Mouse (Mus musculus): ENCODE measurements around the gene Palmd.

Palmd gene

DNA sequence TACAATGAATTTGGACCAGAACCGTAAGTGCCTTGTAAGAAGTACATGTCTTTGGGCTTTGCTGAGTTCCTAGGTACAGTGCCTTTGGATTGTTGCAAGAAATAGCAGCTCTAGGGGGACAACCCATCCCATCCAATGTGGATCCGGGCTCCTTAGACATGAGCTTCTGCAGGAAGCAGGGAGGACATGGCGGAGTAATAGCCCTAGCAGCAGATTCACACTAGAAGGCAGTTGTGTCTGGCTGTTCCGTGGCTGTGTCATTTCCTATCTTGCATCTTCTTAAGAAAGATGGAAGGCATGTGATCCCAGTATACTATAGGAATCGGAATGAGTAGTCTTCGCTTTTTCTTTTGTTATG, 76.6 kb downstream of the Palmd start:
- no peak for DNase-seq (ENCODE audit: low spot score in 2 of 2)

- no peak for DNase-seq (ENCODE audit: low spot score in 2 of 2)
These were observed 77.2 kb downstream of the Palmd start for GRCm38 (mm10) chr3:116891436-116892205.

DNA sequence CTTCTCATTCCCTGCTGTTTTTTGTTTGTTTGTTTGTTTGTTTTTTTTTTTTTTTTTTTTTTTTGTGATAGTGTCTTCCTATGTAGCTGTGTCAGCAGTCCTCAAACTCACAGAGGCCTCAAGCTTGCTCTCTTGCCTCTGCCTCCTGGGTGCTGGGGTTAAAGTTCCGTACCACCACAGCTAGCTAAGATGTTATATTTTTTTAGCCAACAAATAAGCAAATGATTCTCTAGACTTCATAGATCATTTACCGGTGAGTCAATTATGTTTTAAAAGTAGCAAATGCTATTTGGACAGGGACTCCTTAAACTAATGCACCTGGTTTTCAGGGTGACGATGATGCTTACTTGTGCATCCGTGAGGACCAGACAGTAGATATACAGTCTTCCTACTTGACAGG, 78.2 kb downstream of the Palmd start:
- no peak for DNase-seq (ENCODE audit: low spot score in 2 of 2)

DNA sequence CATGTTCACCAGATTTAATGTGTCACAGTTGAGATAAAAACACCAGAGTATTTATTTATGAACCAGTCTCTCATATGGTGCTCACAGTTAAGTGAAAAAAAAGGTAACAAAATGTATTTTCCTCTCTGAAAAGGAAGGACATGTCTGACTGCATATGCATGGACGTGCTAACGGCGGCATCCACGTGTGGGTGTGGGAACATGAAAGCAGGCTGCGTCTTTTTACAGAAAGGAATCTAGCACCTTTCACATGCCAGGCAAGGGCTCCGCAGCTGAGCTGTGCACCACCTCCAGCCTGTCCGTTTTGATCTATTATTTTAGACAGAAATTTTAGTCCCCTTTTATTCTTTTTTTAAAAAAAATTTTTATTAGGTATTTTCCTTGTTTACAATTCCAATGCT, 79.4 kb downstream of the Palmd start:
- DNase-seq (ENCODE audit: low spot score in 2 of 2), result no peak

DNA sequence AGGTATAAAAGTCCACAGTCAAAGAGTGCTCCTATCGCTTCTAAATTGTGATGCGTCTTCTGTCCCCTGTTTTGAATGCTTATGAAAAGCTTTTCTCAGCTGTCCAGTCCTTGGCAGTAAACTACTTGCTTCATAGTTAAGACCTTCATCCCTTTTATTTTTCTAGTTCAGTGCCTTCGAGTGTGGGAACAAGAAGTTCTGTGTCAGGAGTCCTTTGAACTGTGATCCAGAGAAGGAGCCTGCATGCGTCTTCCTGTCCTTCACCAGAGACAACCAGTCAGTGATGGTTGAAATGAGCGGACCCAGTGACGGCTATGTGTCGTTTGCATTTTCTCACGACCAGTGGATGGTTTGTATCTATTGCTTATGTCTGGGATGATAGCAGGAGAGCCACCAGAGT, 83.8 kb downstream of the Palmd start:
- no peak for DNase-seq (ENCODE audit: low spot score in 2 of 2)

- DNase-seq (ENCODE audit: low spot score in 2 of 2), result no peak
These were observed 86.4 kb downstream of the Palmd start for GRCm38 (mm10) chr3:116882221-116882960.

DNA sequence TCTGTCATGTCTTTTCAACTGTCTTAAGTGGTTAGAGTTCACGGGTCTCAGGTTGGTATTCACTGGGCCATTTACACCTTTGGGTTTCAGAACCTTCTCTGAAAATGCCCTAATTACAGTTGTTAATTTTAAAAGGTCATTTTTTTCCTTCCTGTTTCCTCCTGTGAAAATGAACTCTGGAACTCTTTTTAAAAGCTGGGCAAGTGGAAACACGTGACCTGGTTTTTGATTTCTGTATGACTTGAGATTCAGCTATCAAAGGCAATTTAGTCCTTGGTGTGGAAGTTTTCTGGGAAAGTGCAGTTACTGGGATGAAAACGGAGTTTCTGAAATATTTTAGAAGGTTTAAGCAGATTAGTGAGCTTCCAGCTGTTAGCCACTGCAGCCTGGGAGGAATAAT, 98.4 kb downstream of the Palmd start:
- DNase-seq (ENCODE audit: low spot score in 2 of 2), result no peak
